15 mouse cellular contexts compared by ENCODE assay signal in the genomic region with DNA sequence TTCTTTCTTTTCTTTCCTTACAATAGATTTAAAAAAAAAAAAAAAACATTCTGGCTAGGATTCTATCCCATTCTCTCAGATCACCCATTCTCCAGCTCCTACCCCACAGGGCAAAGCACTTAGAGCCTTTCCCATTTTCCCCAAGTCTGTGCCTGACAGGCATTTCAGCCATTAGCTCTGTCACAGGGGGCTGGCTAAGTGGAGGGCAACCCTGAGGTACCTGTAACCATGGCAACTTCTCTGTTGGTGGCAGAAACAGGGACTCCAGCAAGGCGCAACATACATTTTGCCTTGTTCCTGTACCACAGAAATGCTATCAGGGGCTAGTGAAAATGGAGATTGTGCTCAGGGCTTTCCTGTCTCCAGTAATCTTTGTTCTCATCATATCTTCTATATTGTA.
DNase-seq lines count a peak whose midpoint lies in the region; ATAC-seq lines count a peak whose summit lies in the region.
"Had no signal": no experiment of that assay in that cellular context is flagged by ENCODE, and none has a peak within 500 bp of the region (broad histone marks: within the 10 kb centered on the region; RNA-seq: fewer than 3 reads in every experiment).

No protein-coding gene starts in this region.

- peak; percentile 55 for DNase-seq in midbrain, embryonic 10.5 days (ENCODE audit: low spot score)
- peak; percentile 69 for DNase-seq in retina, embryonic 14.5 days (ENCODE audit: low spot score)
- DNase-seq in kidney, adult 8-10 months: no peak
- DNase-seq: adrenal gland, postnatal 36 days; cerebellum, adult 11 months had no signal

- H3K4me2 ChIP-seq in embryonic facial prominence, embryonic 12.5 days (replicated peaks): no peak overlapping the region
- H3K4me2 ChIP-seq in forebrain, embryonic 16.5 days (ENCODE audit: low read length): no peak overlapping the region
- H3K4me2 ChIP-seq in intestine, embryonic 15.5 days (replicated peaks): no peak overlapping the region
- no peak overlapping the region for H3K4me2 ChIP-seq in kidney, embryonic 15.5 days
- H3K4me2 ChIP-seq: embryonic facial prominence, embryonic 13.5 days; heart, embryonic 13.5 days had no signal

- no peaks in the 10 kb centered on the region for H3K27me3 ChIP-seq in embryonic facial prominence, embryonic 12.5 days
- no peaks in the 10 kb centered on the region for H3K27me3 ChIP-seq in forebrain, embryonic 16.5 days (replicated peaks; ENCODE audit: control insufficient read depth, insufficient read depth, low read length)
- H3K27me3 ChIP-seq in midbrain, embryonic 10.5 days (ENCODE audit: low read depth, poor library complexity, severe bottlenecking): peaks cover 15% of the 10 kb centered on the region
- no peaks in the 10 kb centered on the region for H3K27me3 ChIP-seq in intestine, embryonic 15.5 days (replicated peaks)
- H3K27me3 ChIP-seq in kidney, embryonic 15.5 days: no peaks in the 10 kb centered on the region
- H3K27me3 ChIP-seq: embryonic facial prominence, embryonic 13.5 days; heart, embryonic 13.5 days had no signal

- ATAC-seq in embryonic facial prominence, embryonic 12.5 days (ENCODE audit: insufficient number of reproducible peaks, insufficient read depth, low FRiP score, low TSS enrichment): 0 out of 2 replicates have a peak, but pooled peaks have one; percentile 69
- peak; percentile 75 for ATAC-seq in forebrain, embryonic 16.5 days
- ATAC-seq in intestine, embryonic 15.5 days: no peak
- no peak for ATAC-seq in kidney, embryonic 15.5 days (replicated peaks; ENCODE audit: low FRiP score)
- ATAC-seq: intestine, embryonic 16.5 days had no signal

- no peak overlapping the region for H3K4me3 ChIP-seq in embryonic facial prominence, embryonic 12.5 days
- no peak overlapping the region for H3K4me3 ChIP-seq in forebrain, embryonic 16.5 days (replicated peaks; ENCODE audit: low read length)
- H3K4me3 ChIP-seq in midbrain, embryonic 10.5 days: no peak overlapping the region
- no peak overlapping the region for H3K4me3 ChIP-seq in intestine, embryonic 15.5 days (replicated peaks)
- H3K4me3 ChIP-seq in kidney, embryonic 15.5 days (replicated peaks): no peak overlapping the region
- H3K4me3 ChIP-seq: embryonic facial prominence, embryonic 13.5 days; heart, embryonic 13.5 days had no signal

- H3K36me3 ChIP-seq in embryonic facial prominence, embryonic 12.5 days: no peaks in the 10 kb centered on the region
- no peaks in the 10 kb centered on the region for H3K36me3 ChIP-seq in forebrain, embryonic 16.5 days (ENCODE audit: control insufficient read depth, insufficient read depth)
- 0 out of 2 replicates have a peak, but pooled peaks cover 7% of the 10 kb centered on the region for H3K36me3 ChIP-seq in midbrain, embryonic 10.5 days
- no peaks in the 10 kb centered on the region for H3K36me3 ChIP-seq in intestine, embryonic 15.5 days
- no peaks in the 10 kb centered on the region for H3K36me3 ChIP-seq in kidney, embryonic 15.5 days
- H3K36me3 ChIP-seq: embryonic facial prominence, embryonic 13.5 days; heart, embryonic 13.5 days had no signal

- no peak overlapping the region for H3K27ac ChIP-seq in embryonic facial prominence, embryonic 12.5 days
- peak overlapping the region; percentile 35 for H3K27ac ChIP-seq in forebrain, embryonic 16.5 days (ENCODE audit: low read length)
- H3K27ac ChIP-seq in midbrain, embryonic 10.5 days (replicated peaks): 0 out of 2 replicates have a peak overlapping the region, but pooled peaks have one; percentile 33
- no peak overlapping the region for H3K27ac ChIP-seq in intestine, embryonic 15.5 days
- no peak overlapping the region for H3K27ac ChIP-seq in kidney, embryonic 15.5 days
- H3K27ac ChIP-seq: embryonic facial prominence, embryonic 13.5 days; heart, embryonic 13.5 days; liver, embryonic 14.5 days; macrophage; stomach, postnatal 0 days had no signal

- no peak overlapping the region for H3K9ac ChIP-seq in embryonic facial prominence, embryonic 12.5 days
- no peak overlapping the region for H3K9ac ChIP-seq in forebrain, embryonic 16.5 days (replicated peaks; ENCODE audit: low read depth, low read length)
- no peak overlapping the region for H3K9ac ChIP-seq in intestine, embryonic 15.5 days
- no peak overlapping the region for H3K9ac ChIP-seq in kidney, embryonic 15.5 days
- H3K9ac ChIP-seq: embryonic facial prominence, embryonic 13.5 days; heart, embryonic 13.5 days; liver, embryonic 14.5 days had no signal

- H3K4me1 ChIP-seq in embryonic facial prominence, embryonic 12.5 days: peaks cover 9% of the 10 kb centered on the region
- H3K4me1 ChIP-seq in forebrain, embryonic 16.5 days (replicated peaks; ENCODE audit: control insufficient read depth, insufficient read depth, low read length): peaks cover 34% of the 10 kb centered on the region
- H3K4me1 ChIP-seq in midbrain, embryonic 10.5 days: peaks cover 35% of the 10 kb centered on the region
- H3K4me1 ChIP-seq in intestine, embryonic 15.5 days (replicated peaks): no peaks in the 10 kb centered on the region
- H3K4me1 ChIP-seq in kidney, embryonic 15.5 days: no peaks in the 10 kb centered on the region

- H3K9me3 ChIP-seq in embryonic facial prominence, embryonic 12.5 days: no peaks in the 10 kb centered on the region
- no peaks in the 10 kb centered on the region for H3K9me3 ChIP-seq in forebrain, embryonic 16.5 days (ENCODE audit: control insufficient read depth, low read length)
- H3K9me3 ChIP-seq in midbrain, embryonic 10.5 days (replicated peaks): no peaks in the 10 kb centered on the region
- H3K9me3 ChIP-seq in intestine, embryonic 15.5 days: no peaks in the 10 kb centered on the region
- no peaks in the 10 kb centered on the region for H3K9me3 ChIP-seq in kidney, embryonic 15.5 days (replicated peaks)
- H3K9me3 ChIP-seq: embryonic facial prominence, embryonic 13.5 days; heart, embryonic 13.5 days had no signal

- WGBS in embryonic facial prominence, embryonic 12.5 days: 17% methylated on average over 1 of the region's 1 CpGs
- WGBS in forebrain, embryonic 16.5 days: 15% methylated on average over 1 of the region's 1 CpGs
- 25% methylated on average over 1 of the region's 1 CpGs for WGBS in midbrain, embryonic 10.5 days
- 57% methylated on average over 1 of the region's 1 CpGs for WGBS in intestine, embryonic 15.5 days
- 66% methylated on average over 1 of the region's 1 CpGs for WGBS in kidney, embryonic 15.5 days

Comparison
In these comparisons a context has a peak if more than half of its experiments do, and no peak if none do; other contexts are left out.
1. ATAC-seq: peak in embryonic facial prominence, embryonic 12.5 days (single experiment) and forebrain, embryonic 16.5 days (single experiment); none in intestine, embryonic 15.5 days (single experiment) and kidney, embryonic 15.5 days (single experiment).
2. H3K27ac ChIP-seq: peak in forebrain, embryonic 16.5 days (single experiment) and midbrain, embryonic 10.5 days (single experiment); none in embryonic facial prominence, embryonic 12.5 days (single experiment), intestine, embryonic 15.5 days (single experiment) and kidney, embryonic 15.5 days (single experiment).
3. DNase-seq: peak in midbrain, embryonic 10.5 days (single experiment) and retina, embryonic 14.5 days (single experiment); none in kidney, adult 8-10 months (0 of 2).